Mouse (Mus musculus) lung, embryonic 14.5 days (tissue): Measurements from ENCODE around the gene Adamtsl4. TPM values are rescaled to one million over a fixed set of nuclear protein-coding genes. Genes with fewer than 3 reads are reported as not detected.

Experiments used
- ATAC-seq: fragments of 200-750 bp; cut with Nextera tagmentation; 2 replicates; pipeline ENCODE4 v1.8.0; 2017; ENCODE audit warnings: mild to moderate bottlenecking, moderate TSS enrichment, moderate library complexity; ENCODE audit not compliant: insufficient read depth
- DNase-seq: peaks from one replicate; pipeline ENCODE4 v3.0.0-alpha.2; 2015
- H3K27ac ChIP-seq: fragments of 300-500 bp; sonication (generic); 2 replicates; pipeline ENCODE4 v1.5.1; 2014; ENCODE audit warnings: low read depth, mild to moderate bottlenecking, moderate library complexity
- H3K27me3 ChIP-seq: fragments of 300-500 bp; sonication (generic); 2 replicates; pipeline ENCODE4 v1.6.1; 2014; ENCODE audit warnings: low read length, control low read depth; ENCODE audit not compliant: insufficient read depth
- H3K36me3 ChIP-seq: fragments of 300-500 bp; sonication (generic); 2 replicates; pipeline ENCODE4 v1.6.1; 2014; ENCODE audit warnings: control low read depth; ENCODE audit not compliant: insufficient read depth
- H3K4me1 ChIP-seq: fragments of 300-500 bp; sonication (generic); 2 replicates; pipeline ENCODE4 v1.6.1; 2014; ENCODE audit warnings: antibody characterized with exemption, control low read depth; ENCODE audit not compliant: insufficient read depth
- H3K4me2 ChIP-seq: fragments of 300-500 bp; sonication (generic); 2 replicates; pipeline ENCODE4 v1.6.1; 2014; ENCODE audit warnings: mild to moderate bottlenecking
- H3K4me3 ChIP-seq: fragments of 300-500 bp; sonication (generic); 2 replicates; pipeline ENCODE4 v1.5.1; 2014; ENCODE audit warnings: low read depth, low read length
- H3K9ac ChIP-seq: fragments of 300-500 bp; sonication (generic); 2 replicates; pipeline ENCODE4 v1.6.1; 2014
- H3K9me3 ChIP-seq: fragments of 300-500 bp; sonication (generic); 2 replicates; pipeline ENCODE4 v1.6.1; 2016; ENCODE audit warnings: low read depth, low read length, control low read depth
- CTCF ChIP-seq: IDR thresholded peaks from 2 replicates; pipeline ENCODE4 v1.5.1; 2016; ENCODE audit warnings: antibody characterized with exemption, low read depth
- WGBS: fragments of 180-500 bp; shearing (Covaris S2); extraction: QIAGEN DNeasy Blood & Tissue Kit; methylation state at CpG from one replicate; pipeline ENCODE4 v1.1.7; 2014; 5-methylcytosine and 5-hydroxymethylcytosine counted together
- polyA plus RNA-seq: library from polyadenylated mRNA; unstranded; fragments of >200 nt; fragmentation: Nextera tagmentation; extraction: Ambion mirVana; gene quantifications from 2 replicates; pipeline ENCODE4 v1.2.1, GENCODE M21; 2014

Adamtsl4 gene
- polyA plus RNA-seq: 1.6 and 4.0 TPM in 2 replicates

DNA sequence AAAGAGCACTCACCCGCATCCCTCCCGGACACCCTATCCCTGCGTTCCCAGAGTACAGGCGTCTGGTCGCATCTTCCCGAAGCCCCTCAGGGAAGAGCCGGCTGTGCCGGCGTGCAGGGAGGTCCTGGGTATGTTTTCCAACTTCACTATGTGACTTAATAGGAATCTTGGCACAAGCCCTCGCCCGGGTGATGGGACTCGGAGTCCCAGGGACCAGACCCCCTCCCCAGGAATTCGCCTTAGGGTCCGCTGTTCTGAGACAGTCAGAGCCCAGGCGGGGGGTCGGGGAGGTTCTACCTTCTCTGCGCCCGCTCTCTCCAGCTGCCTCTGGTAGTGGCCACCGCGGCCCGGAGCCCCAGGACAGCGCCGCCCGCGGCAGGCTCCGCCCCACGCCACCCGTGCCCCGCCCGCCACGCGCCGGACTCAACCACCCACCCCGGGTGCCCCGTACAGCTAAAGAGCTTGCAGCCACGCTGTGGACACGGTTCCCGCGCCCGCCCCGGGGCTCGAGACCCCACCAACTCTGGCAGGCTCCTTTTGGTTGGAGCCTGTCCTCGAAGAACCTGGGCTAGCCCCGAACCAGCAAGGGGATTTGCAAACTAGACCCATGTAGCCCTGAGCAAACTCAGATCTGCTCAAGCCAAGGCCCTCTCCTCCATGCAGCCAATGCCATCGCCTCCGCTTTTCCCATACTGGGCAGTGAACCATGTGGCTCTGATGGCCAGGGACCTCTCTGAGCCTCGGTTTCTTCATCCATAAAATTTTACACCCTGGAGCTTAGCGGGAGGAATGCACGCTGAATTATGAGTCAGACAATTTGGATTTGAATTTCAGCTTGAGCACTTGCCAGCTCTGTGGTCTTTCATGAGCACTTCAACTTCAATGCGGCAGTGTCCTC, at the start of gene Adamtsl4:
TSS of gene Adamtsl4 (minus strand) at position 394 of the 898 bp plus-strand sequence.
- no peak for TF ChIP-seq CTCF
- peak; percentile 89 for DNase-seq
- H3K4me1 ChIP-seq: peaks cover 20% of the 10 kb centered on the region
- H3K9me3 ChIP-seq: no peaks in the 10 kb centered on the region
- H3K27ac ChIP-seq: peak within 1 kb of the TSS; percentile 88
- peak within 1 kb of the TSS; percentile 64 for H3K9ac ChIP-seq
- no peaks in the 10 kb centered on the region for H3K36me3 ChIP-seq
- peak; percentile 75 for ATAC-seq
- H3K27me3 ChIP-seq: no peaks in the 10 kb centered on the region
- WGBS: 4% methylated on average over 49 of the region's 50 CpGs
- H3K4me3 ChIP-seq: peak within 1 kb of the TSS; percentile 48
- H3K4me2 ChIP-seq: peak within 1 kb of the TSS; percentile 91

DNA sequence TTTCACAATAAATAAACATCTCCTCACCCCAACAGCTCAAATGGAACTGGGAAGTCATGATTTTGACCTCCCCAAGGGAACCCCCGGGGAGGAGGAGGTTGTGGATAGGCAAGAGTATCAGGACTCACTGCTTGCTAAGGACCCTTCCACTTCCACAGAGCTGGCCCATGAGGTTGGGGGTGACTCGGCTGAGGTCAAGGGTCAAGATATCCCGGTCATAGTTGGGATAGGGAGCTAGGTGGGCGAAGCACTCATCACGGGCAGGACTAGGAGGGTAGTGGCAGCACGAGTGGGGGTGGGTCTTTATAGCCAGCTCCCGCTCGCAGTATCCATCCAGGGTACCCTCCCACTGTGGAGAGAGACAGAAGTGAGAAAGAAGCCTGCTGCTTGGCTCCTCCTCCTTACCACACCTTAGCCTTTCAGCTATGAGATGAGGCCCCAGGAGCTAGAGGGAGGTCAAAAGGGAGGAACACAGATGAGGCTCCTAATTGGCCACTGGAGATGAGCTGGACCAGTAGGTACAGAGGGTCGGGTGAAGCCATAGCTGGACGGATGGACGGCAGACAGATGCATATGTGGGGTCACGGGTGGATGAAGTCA, 47.5 kb upstream of the Adamtsl4 start:
- H3K9ac ChIP-seq: no peak overlapping the region
- no peaks in the 10 kb centered on the region for H3K9me3 ChIP-seq
- no peak for TF ChIP-seq CTCF
- H3K4me2 ChIP-seq: no peak overlapping the region
- 78% methylated on average over 12 of the region's 12 CpGs for WGBS
- 0 out of 2 replicates have a peak, but pooled peaks cover 3% of the 10 kb centered on the region for H3K4me1 ChIP-seq
- H3K27me3 ChIP-seq: no peaks in the 10 kb centered on the region
- ATAC-seq: no peak
- peaks cover 16% of the 10 kb centered on the region; the same call in 1 of the 2 replicates for H3K36me3 ChIP-seq
- no peak for DNase-seq
- no peak overlapping the region for H3K27ac ChIP-seq
- no peak overlapping the region for H3K4me3 ChIP-seq

GRCm38 (mm10) chr3:95734092-95734702, 46.5 kb upstream of the Adamtsl4 start:
- DNase-seq: no peak
- Histone ChIP-seq H3K27me3 (no peaks in the 10 kb centered on the region), H3K4me1 (0 out of 2 replicates have a peak, but pooled peaks cover 3% of the 10 kb centered on the region), H3K9me3 (no peaks in the 10 kb centered on the region), H3K27ac (no peak overlapping the region), H3K36me3 (peaks cover 13% of the 10 kb centered on the region; the same call in 1 of the 2 replicates), H3K4me2 (no peak overlapping the region), H3K9ac (no peak overlapping the region), H3K4me3 (no peak overlapping the region)
- no peak for TF ChIP-seq CTCF
- no peak for ATAC-seq
- 72% methylated on average over 13 of the region's 13 CpGs for WGBS

DNA sequence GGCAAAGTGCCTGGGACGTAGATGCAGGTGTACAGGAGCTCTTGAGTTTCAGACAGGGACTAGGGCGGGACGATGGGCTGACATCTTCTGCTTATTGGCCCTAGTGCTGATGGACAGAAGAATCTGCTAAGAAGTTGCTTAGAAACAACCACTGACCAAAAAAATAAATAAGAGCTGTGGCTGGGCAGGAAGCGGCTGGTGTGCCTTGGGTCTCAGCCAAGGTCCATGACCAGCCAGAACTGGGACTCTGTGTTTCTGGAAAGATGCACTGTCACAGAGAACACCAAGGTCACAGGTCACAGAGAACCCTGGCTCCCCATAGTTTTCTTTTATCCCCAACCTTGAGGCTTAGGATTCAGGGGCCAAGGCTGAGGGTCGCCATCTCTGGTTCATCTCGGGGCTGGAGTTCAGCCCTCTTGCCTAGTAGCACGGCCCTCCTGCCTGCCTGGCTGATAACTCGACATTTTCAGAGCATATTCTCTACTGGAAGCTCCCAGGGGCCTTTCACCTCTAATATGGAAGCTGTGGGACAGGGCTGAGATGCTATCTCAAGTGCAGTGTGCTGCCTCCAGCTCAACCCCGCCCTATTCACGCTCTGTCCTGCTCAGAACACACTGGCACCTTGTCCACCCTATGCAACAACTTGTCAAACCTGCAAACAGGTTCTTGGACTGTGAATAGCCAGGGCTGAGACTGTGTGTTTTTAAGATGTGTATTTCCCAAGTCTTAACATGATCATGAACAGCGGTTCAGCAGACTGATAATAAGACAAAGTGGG, 45.2 kb upstream of the Adamtsl4 start:
- H3K27me3 ChIP-seq: no peaks in the 10 kb centered on the region
- no peaks in the 10 kb centered on the region for H3K9me3 ChIP-seq
- 0 out of 2 replicates have a peak, but pooled peaks cover 3% of the 10 kb centered on the region for H3K4me1 ChIP-seq
- DNase-seq (peak; percentile 78), ATAC-seq (0 out of 2 replicates have a peak, but pooled peaks have one; percentile 19)
- no peak overlapping the region for H3K27ac ChIP-seq
- TF ChIP-seq CTCF: no peak
- 69% methylated on average over 11 of the region's 11 CpGs for WGBS
- no peak overlapping the region for H3K4me2 ChIP-seq
- H3K4me3 ChIP-seq: no peak overlapping the region
- H3K36me3 ChIP-seq: peaks cover 13% of the 10 kb centered on the region; the same call in 1 of the 2 replicates
- no peak overlapping the region for H3K9ac ChIP-seq

- 95% methylated on average over 9 of the region's 9 CpGs for WGBS
- no peaks in the 10 kb centered on the region for H3K27me3 ChIP-seq
- no peak overlapping the region for H3K4me3 ChIP-seq
- 0 out of 2 replicates have a peak, but pooled peaks cover 3% of the 10 kb centered on the region for H3K4me1 ChIP-seq
- no peak for TF ChIP-seq CTCF
- no peaks in the 10 kb centered on the region for H3K9me3 ChIP-seq
- peaks cover 13% of the 10 kb centered on the region; the same call in 1 of the 2 replicates for H3K36me3 ChIP-seq
- no peak overlapping the region for H3K4me2 ChIP-seq
- H3K9ac ChIP-seq: no peak overlapping the region
- no peak overlapping the region for H3K27ac ChIP-seq
- DNase-seq: no peak
- ATAC-seq: 0 out of 2 replicates have a peak, but pooled peaks have one; percentile 3
These were observed 44.6 kb upstream of the Adamtsl4 start for GRCm38 (mm10) chr3:95732297-95732696.

DNA sequence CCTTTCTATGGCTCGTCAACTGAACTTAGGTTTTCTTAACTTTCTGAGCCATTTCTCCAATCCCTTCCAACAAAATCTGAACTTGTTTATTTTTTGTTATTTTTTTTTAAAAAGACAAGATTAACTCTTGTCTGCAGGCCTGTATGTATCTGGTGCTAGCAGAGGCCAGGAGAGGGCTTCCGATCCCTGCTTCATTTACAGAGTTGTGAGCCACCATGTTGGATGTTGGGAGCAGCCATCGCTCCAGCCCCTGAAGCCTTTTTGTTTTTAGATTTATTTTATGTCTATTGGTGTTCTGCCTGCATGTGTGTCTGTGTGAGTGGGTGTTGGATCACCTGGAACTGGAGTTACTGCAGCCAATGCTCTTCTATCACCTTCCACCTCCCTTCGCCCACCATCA, 44.1 kb upstream of the Adamtsl4 start:
- no peak for ATAC-seq
- Histone ChIP-seq H3K27ac (no peak overlapping the region), H3K4me1 (0 out of 2 replicates have a peak, but pooled peaks cover 3% of the 10 kb centered on the region), H3K9me3 (no peaks in the 10 kb centered on the region), H3K9ac (no peak overlapping the region), H3K27me3 (no peaks in the 10 kb centered on the region), H3K36me3 (peaks cover 13% of the 10 kb centered on the region; the same call in 1 of the 2 replicates), H3K4me2 (no peak overlapping the region), H3K4me3 (no peak overlapping the region)
- no peak for DNase-seq
- 0 out of 2 replicates have a peak, but pooled peaks have one; percentile 1 for TF ChIP-seq CTCF
- WGBS: 90% methylated on average over 4 of the region's 4 CpGs
